Mouse (Mus musculus) monocyte, adult 2 months (primary cell): ENCODE results near the gene Olfr538.
"Not testable (repeated sequence)": the region's sequence is repeated elsewhere in the genome, so short reads cannot be mapped to it uniquely, and the experiment has no call there.

Source experiments
- DNase-seq, 2 experiments: peaks; one replicate each; pipeline ENCODE4 v3.0.0; 2022; ENCODE audit warnings: low spot score in 2 of 2, low read depth in 1 of 2

The Olfr538 gene

GRCm38 (mm10) chr7:140567586-140567985, at the start of gene Olfr538:
Olfr538 (plus strand) TSS chr7:140567886.
- no peak for DNase-seq

- no peak for DNase-seq
Measured at GRCm38 (mm10) chr7:140539746-140540145, 27.9 kb upstream of the Olfr538 start.

- not testable (repeated sequence) for DNase-seq
Measured at GRCm38 (mm10) chr7:140600969-140601368, 33.3 kb downstream of the Olfr538 start, which contains the start of gene Olfr46. Olfr46 (plus strand) TSS chr7:140601269.
